Mouse (Mus musculus): ENCODE results near the gene Ubr1. TPM values are rescaled to one million over a fixed set of nuclear protein-coding genes. Genes with fewer than 3 reads are reported as not detected.

Gene Ubr1
- 12.6 and 16.4 TPM in 2 replicates for polyA plus RNA-seq (2012; rRNA removed)

GRCm38 (mm10) chr2:120970559-120971080 is at the start of gene Ubr1:
Ubr1 (minus strand) TSS chr2:120970715.
- H3K27ac ChIP-seq (ENCODE audit: control insufficient read depth, insufficient read depth, low read depth, low read length) = peak within 1 kb of the TSS; percentile 89
- no peaks in the 10 kb centered on the region for H3K36me3 ChIP-seq (ENCODE audit: control insufficient read depth, insufficient read depth, low read length)
- peak within 1 kb of the TSS; percentile 96 for H3K4me3 ChIP-seq (ENCODE audit: control insufficient read depth, low read depth, low read length)
- no peaks in the 10 kb centered on the region for H3K27me3 ChIP-seq (ENCODE audit: control insufficient read depth, insufficient read depth, low read length)
- peak; percentile 78 for TF ChIP-seq POLR2A (IDR thresholded peaks at IDR 0.05; ENCODE audit: control insufficient read depth, low read depth, low read length)
- TF ChIP-seq CTCF (IDR thresholded peaks at IDR 0.05; ENCODE audit: control insufficient read depth, insufficient read depth, insufficient replicate concordance, low read depth, low read length) = no peak
- H3K4me1 ChIP-seq (ENCODE audit: control insufficient read depth, insufficient read depth, low read length) = peaks cover 2% of the 10 kb centered on the region

- H3K27me3 ChIP-seq (ENCODE audit: control insufficient read depth, insufficient read depth, low read length) = no peaks in the 10 kb centered on the region
- no peaks in the 10 kb centered on the region for H3K4me1 ChIP-seq (ENCODE audit: control insufficient read depth, insufficient read depth, low read length)
- TF ChIP-seq POLR2A (IDR thresholded peaks at IDR 0.05; ENCODE audit: control insufficient read depth, low read depth, low read length) (no peak), CTCF (IDR thresholded peaks at IDR 0.05; ENCODE audit: control insufficient read depth, insufficient read depth, insufficient replicate concordance, low read depth, low read length) (no peak)
- H3K36me3 ChIP-seq (ENCODE audit: control insufficient read depth, insufficient read depth, low read length) = no peaks in the 10 kb centered on the region
- no peak overlapping the region for H3K4me3 ChIP-seq (ENCODE audit: control insufficient read depth, low read depth, low read length)
- H3K27ac ChIP-seq (ENCODE audit: control insufficient read depth, insufficient read depth, low read depth, low read length) = no peak overlapping the region
Observed at GRCm38 (mm10) chr2:121017151-121017550, 46.6 kb upstream of the Ubr1 start.

- no peaks in the 10 kb centered on the region for H3K36me3 ChIP-seq (ENCODE audit: control insufficient read depth, insufficient read depth, low read length)
- TF ChIP-seq POLR2A (IDR thresholded peaks at IDR 0.05; ENCODE audit: control insufficient read depth, low read depth, low read length) (no peak), CTCF (IDR thresholded peaks at IDR 0.05; ENCODE audit: control insufficient read depth, insufficient read depth, insufficient replicate concordance, low read depth, low read length) (no peak)
- H3K27ac ChIP-seq (ENCODE audit: control insufficient read depth, insufficient read depth, low read depth, low read length) = no peak overlapping the region
- H3K27me3 ChIP-seq (ENCODE audit: control insufficient read depth, insufficient read depth, low read length) = no peaks in the 10 kb centered on the region
- H3K4me3 ChIP-seq (ENCODE audit: control insufficient read depth, low read depth, low read length) = no peak overlapping the region
- H3K4me1 ChIP-seq (ENCODE audit: control insufficient read depth, insufficient read depth, low read length) = no peaks in the 10 kb centered on the region
Observed at GRCm38 (mm10) chr2:121016226-121016625, 45.7 kb upstream of the Ubr1 start.

- no peaks in the 10 kb centered on the region for H3K27me3 ChIP-seq (ENCODE audit: control insufficient read depth, insufficient read depth, low read length)
- no peak overlapping the region for H3K27ac ChIP-seq (ENCODE audit: control insufficient read depth, insufficient read depth, low read depth, low read length)
- H3K4me3 ChIP-seq (ENCODE audit: control insufficient read depth, low read depth, low read length) = no peak overlapping the region
- no peak for TF ChIP-seq CTCF (IDR thresholded peaks at IDR 0.05; ENCODE audit: control insufficient read depth, insufficient read depth, insufficient replicate concordance, low read depth, low read length)
- no peak for TF ChIP-seq POLR2A (IDR thresholded peaks at IDR 0.05; ENCODE audit: control insufficient read depth, low read depth, low read length)
- H3K36me3 ChIP-seq (ENCODE audit: control insufficient read depth, insufficient read depth, low read length) = no peaks in the 10 kb centered on the region
- H3K4me1 ChIP-seq (ENCODE audit: control insufficient read depth, insufficient read depth, low read length) = no peaks in the 10 kb centered on the region
Observed at GRCm38 (mm10) chr2:121015507-121015906, 45.0 kb upstream of the Ubr1 start.

- Histone ChIP-seq H3K4me3 (ENCODE audit: control insufficient read depth, low read depth, low read length) (no peak overlapping the region), H3K4me1 (ENCODE audit: control insufficient read depth, insufficient read depth, low read length) (peaks cover 8% of the 10 kb centered on the region), H3K27ac (ENCODE audit: control insufficient read depth, insufficient read depth, low read depth, low read length) (no peak overlapping the region), H3K27me3 (ENCODE audit: control insufficient read depth, insufficient read depth, low read length) (no peaks in the 10 kb centered on the region), H3K36me3 (ENCODE audit: control insufficient read depth, insufficient read depth, low read length) (no peaks in the 10 kb centered on the region)
- TF ChIP-seq CTCF (IDR thresholded peaks at IDR 0.05; ENCODE audit: control insufficient read depth, insufficient read depth, insufficient replicate concordance, low read depth, low read length) (no peak), POLR2A (IDR thresholded peaks at IDR 0.05; ENCODE audit: control insufficient read depth, low read depth, low read length) (no peak)
Observed at GRCm38 (mm10) chr2:121012676-121013075, 42.2 kb upstream of the Ubr1 start.

GRCm38 (mm10) chr2:121009071-121009677 is 38.7 kb upstream of the Ubr1 start:
- H3K27ac ChIP-seq (ENCODE audit: control insufficient read depth, insufficient read depth, low read depth, low read length) = no peak overlapping the region
- peaks cover 8% of the 10 kb centered on the region for H3K4me1 ChIP-seq (ENCODE audit: control insufficient read depth, insufficient read depth, low read length)
- H3K27me3 ChIP-seq (ENCODE audit: control insufficient read depth, insufficient read depth, low read length) = no peaks in the 10 kb centered on the region
- TF ChIP-seq CTCF (IDR thresholded peaks at IDR 0.05; ENCODE audit: control insufficient read depth, insufficient read depth, insufficient replicate concordance, low read depth, low read length) = no peak
- no peak for TF ChIP-seq POLR2A (IDR thresholded peaks at IDR 0.05; ENCODE audit: control insufficient read depth, low read depth, low read length)
- no peaks in the 10 kb centered on the region for H3K36me3 ChIP-seq (ENCODE audit: control insufficient read depth, insufficient read depth, low read length)
- H3K4me3 ChIP-seq (ENCODE audit: control insufficient read depth, low read depth, low read length) = peak overlapping the region; percentile 99

GRCm38 (mm10) chr2:121008664-121009007 is 38.1 kb upstream of the Ubr1 start:
- no peaks in the 10 kb centered on the region for H3K27me3 ChIP-seq (ENCODE audit: control insufficient read depth, insufficient read depth, low read length)
- H3K27ac ChIP-seq (ENCODE audit: control insufficient read depth, insufficient read depth, low read depth, low read length) = peak overlapping the region; percentile 16; the same call in 1 of the 2 replicates
- TF ChIP-seq CTCF (IDR thresholded peaks at IDR 0.05; ENCODE audit: control insufficient read depth, insufficient read depth, insufficient replicate concordance, low read depth, low read length) = no peak
- TF ChIP-seq POLR2A (IDR thresholded peaks at IDR 0.05; ENCODE audit: control insufficient read depth, low read depth, low read length) = no peak
- H3K4me1 ChIP-seq (ENCODE audit: control insufficient read depth, insufficient read depth, low read length) = peaks cover 8% of the 10 kb centered on the region
- H3K4me3 ChIP-seq (ENCODE audit: control insufficient read depth, low read depth, low read length) = peak overlapping the region; percentile 99
- H3K36me3 ChIP-seq (ENCODE audit: control insufficient read depth, insufficient read depth, low read length) = no peaks in the 10 kb centered on the region
